Mouse (Mus musculus) cerebral cortex, adult 2 months (tissue): ENCODE results near the gene Gipc1.

Experiments used
- WGBS: fragments of 180-500 bp; shearing (Covaris S2); methylation state at CpG from one replicate; pipeline ENCODE4 v1.1.7; 2018; 5-methylcytosine and 5-hydroxymethylcytosine counted together

The Gipc1 gene

GRCm38 (mm10) chr8:83652030-83652743 is at the start of gene Gipc1:
TSS of gene Gipc1 (plus strand) at chr8:83652677.
- 2% methylated on average over 48 of the region's 50 CpGs for WGBS

DNA sequence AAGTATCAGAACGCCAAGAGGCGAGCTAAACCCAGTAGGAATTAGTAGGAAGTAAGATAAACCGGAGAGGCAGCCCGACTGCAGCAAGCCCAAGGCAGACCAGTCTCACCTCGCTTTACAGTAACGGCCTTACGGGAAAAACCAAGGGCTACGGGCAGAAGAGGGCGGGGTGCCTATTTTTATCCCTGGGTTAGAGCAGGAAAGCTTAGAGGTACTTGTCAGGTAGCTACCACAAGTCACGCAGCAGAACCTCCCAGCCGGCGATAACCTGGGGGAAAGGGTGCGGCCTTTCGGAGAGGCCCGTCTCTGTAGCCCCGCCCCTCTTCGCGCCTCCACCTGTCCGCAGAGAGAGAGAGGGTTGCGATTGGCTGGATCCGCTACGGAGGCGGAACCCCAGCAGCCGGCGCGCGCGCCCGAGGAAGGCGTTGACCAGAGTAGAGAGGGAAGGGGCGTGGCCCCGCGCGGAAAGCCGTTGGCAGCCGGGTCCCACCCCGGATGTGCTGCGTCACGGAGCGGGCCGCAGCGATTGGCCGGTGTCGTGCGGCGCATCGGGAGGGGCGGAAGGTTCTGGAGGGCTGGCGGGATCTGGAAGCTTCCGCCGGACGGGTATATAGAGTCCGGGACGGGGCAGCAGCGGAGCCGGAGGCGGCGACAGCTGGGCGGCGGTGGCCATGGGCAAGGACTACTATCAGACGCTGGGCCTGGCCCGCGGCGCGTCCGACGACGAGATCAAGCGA is 44.6 kb upstream of the Gipc1 start, which contains the start of the genes Tecr and Dnajb1:
Tecr (minus strand) TSS at position 311 of the 737 bp plus-strand sequence.
Dnajb1 (plus strand) TSS at position 533 of the 737 bp plus-strand sequence.
- WGBS = under 1% methylated on average over 69 of the region's 69 CpGs

DNA sequence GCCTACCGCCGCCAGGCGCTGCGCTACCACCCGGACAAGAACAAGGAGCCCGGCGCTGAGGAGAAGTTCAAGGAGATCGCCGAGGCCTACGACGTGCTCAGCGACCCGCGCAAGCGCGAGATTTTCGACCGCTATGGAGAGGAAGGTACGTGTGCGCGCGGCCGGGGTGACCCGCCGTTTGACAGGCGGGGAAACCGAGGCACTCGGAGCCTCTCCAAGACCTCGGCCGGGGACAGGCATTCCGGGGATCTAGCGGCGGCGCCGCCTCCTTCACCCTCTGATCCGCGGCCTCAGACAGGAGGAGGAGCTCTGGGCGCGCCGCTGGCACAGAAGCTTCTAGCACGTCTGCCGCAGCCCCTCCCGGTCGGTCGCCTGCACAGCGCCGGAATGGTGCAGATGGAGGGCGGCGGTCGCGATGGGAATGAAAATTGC is 44.1 kb upstream of the Gipc1 start:
- WGBS = under 1% methylated on average over 51 of the region's 51 CpGs

GRCm38 (mm10) chr8:83609086-83609485 is 43.4 kb upstream of the Gipc1 start:
- 9% methylated on average over 9 of the region's 9 CpGs for WGBS

GRCm38 (mm10) chr8:83609547-83610180 is 42.8 kb upstream of the Gipc1 start:
- WGBS = 91% methylated on average over 10 of the region's 10 CpGs

DNA sequence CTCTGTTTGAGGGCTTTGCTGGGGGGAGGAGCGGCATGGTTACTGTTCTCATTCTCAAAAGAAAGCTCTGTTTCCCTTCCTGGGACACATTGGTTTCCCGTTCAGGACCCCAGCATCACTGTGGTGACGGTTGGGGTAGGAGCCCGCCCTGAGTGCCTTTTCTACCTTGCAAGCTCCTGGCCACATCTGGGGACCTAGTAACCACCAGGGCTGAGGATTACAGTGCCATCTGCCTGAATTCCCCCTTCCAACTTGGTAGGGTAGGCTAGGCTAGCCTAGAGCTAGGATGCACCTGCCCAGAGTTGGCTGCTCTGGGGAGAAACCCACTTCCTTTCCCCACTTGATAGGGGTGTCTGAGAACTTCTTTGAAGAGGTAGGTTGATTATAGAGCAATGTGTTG is 40.6 kb upstream of the Gipc1 start:
- WGBS = 87% methylated on average over 4 of the region's 4 CpGs

- WGBS = 94% methylated on average over 4 of the region's 4 CpGs
These were observed 38.8 kb upstream of the Gipc1 start for GRCm38 (mm10) chr8:83613695-83614094.

GRCm38 (mm10) chr8:83617111-83617510 is 35.4 kb upstream of the Gipc1 start:
- WGBS = 69% methylated on average over 2 of the region's 2 CpGs

DNA sequence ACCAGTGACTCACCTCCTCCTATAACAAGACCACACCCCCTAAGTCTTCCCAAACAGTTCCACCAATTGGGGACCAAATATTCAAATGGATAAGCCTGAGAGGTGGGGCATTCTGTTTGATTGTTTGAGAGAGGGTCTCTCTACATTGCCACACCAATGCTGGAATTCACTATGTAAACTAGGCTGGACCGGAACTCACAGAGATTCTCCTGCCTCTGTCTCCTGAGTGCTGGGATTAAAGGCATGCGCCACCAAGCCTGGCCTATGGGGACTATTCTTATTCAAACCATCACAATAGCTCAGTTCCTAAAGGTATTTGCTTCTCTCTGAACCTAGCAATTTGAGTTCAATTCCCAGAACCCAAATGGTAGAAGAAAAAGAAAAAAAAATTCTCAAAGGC is 33.9 kb upstream of the Gipc1 start:
- WGBS = 100% methylated on average over 2 of the region's 2 CpGs

DNA sequence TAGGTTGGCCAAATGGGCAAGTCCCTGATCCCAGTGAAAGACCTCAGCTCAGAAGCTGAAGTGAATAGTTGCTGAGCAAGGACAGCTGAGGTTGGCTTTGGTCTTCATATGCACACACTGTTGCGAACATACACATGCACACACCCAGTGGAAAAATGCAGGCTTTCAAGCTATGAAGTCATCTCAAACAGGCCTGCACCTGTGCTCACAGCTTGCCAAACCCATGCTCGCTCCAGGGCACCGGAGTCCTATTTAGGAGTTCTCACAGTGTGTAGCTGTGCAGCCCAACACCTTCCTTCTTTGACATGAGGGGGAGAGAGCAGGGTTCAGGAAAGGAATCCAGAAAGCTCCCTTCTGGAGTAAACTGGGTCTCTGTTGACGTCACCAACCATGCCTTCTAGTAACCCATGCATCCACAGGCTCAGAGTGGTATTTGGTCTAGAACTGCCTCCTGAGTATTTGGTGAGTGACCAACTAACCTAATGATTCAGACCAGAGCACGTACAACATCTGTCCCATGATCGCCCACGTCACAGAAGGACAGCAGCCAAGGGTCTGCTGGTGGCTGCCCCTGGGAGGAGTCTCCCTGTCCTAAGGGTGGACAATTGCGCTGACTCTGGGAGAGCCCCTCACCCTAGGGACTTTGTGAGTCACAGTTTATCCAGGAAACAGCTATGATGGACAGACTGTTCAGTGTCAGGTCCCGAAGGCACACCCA is 32.8 kb upstream of the Gipc1 start:
- WGBS = 83% methylated on average over 9 of the region's 9 CpGs

- WGBS = 49% methylated on average over 15 of the region's 15 CpGs
These were observed 30.6 kb upstream of the Gipc1 start for GRCm38 (mm10) chr8:83621691-83622388.

DNA sequence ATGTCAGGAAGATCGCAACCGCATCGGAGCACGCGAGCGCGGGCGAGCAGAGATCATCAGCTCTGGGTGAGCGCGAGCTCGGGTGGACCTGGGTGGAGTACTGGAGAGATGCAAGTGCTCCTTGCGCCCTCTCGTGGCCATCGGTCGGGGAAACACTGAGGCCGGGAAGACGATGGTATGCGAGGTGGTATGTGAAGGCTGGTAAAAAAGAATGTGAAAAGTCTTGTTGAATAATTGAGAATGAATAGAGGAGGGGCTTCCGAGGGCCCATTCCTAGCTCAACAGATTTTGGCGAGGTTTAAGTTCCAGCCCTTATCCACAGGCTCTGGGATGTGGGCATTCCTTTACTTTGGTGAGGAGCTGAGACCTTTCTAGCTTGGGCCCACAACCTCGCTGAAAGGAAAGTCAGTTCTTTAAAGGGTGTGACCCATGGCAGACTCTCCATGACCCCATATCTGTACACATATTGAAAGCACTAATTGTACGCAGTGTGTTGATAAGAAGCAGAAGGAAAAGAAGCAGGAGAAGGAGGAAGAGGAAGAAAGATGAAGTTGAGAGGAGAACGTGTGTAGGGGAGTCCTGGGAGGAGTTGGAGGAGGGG is 30.0 kb upstream of the Gipc1 start:
- WGBS = 10% methylated on average over 23 of the region's 23 CpGs

DNA sequence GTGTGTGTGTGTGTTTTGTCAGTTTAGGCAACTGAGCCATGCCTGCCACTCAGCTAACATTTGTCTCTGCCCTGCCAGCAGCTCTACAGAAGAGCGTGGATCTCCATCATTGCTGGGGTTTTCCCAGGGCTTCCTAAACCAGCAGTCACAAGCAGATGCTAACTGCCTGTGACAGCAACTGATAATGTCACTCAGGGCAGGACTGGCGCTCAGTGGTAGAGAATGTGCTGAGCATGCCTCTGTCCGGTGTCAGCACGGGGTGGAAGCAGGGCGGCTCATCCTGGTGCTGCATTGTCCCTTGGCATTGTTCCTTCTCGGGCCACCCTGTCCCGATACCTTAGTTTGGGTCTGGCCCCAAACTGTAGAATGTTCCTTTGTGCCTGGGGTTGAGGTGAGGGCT is 28.9 kb upstream of the Gipc1 start:
- 90% methylated on average over 7 of the region's 7 CpGs for WGBS

DNA sequence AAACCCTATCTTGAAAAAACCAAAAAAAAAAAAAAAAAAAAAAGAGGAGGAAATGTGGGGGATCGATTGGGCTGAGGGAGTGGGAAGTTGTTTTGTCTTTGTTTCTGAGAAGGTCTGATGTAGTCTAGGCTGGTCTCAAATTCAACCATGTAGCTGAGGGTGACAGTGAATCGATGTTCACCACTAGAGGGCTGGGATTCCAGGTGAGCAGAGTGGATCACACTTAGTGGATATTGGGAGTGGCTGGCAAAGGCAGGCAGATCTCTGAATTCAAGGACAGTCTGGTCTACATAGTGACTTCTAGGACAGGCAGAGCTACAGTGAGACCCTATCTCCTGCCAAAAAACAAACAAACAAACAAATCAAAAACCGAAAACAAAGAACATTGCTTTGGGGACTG is 27.7 kb upstream of the Gipc1 start:
- 39% methylated on average over 3 of the region's 3 CpGs for WGBS

DNA sequence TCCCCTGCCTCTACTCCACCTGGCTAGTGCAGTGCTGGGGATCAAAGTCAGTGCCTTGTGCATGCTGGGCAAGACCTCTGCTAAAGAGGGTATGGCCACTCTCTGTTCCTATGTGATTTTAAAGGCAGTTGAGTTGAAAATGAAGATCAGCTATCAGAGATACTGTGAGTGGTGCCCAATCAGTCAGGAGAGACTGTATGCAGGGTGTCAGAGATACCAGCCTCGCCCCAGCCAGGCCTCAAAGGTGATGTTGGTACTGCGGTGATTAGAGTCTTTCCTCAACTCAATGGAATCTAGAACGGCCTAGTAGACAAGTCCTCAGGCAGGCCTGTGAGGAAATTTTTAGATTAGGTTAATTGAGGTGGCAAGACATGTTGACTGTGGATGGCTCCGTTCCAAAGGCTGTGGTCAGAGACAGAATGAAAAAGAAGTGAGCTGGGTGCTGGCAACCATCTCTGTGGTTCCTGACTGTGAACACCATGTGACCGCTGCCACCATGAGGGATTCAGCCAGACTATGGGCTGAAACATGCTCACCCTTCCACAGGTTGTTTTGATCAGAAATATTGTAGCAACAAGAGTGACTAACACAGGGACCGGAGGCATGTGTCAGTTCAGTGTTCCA is 26.7 kb upstream of the Gipc1 start:
- 89% methylated on average over 6 of the region's 6 CpGs for WGBS

- 87% methylated on average over 7 of the region's 7 CpGs for WGBS
These were observed 20.3 kb upstream of the Gipc1 start for GRCm38 (mm10) chr8:83632083-83632707.

GRCm38 (mm10) chr8:83638856-83639255 is 13.6 kb upstream of the Gipc1 start:
- WGBS = 76% methylated on average over 4 of the region's 4 CpGs

DNA sequence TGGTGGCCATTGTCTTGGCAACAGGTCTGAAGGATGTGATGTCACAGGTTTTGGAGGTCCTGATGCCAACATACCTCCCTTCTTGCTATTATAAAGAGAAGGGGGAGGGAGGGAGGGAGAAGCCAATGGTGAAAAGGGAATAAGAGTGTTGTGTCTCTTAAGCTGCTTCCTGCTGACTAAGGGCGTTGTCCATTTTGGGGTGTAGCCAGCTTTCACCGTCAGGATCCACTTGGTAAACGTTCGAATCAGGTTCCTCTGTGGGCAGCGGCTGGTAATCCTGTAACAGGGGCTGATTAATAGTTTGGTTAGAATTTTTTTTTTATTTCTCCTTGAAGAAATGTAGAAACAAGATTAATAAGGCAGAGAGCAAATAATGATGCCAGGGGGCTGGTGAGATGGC is 12.8 kb upstream of the Gipc1 start:
- 73% methylated on average over 5 of the region's 5 CpGs for WGBS

- 97% methylated on average over 11 of the region's 11 CpGs for WGBS
These were observed 5.0 kb upstream of the Gipc1 start for GRCm38 (mm10) chr8:83647511-83647910.

- 97% methylated on average over 4 of the region's 4 CpGs for WGBS
These were observed 4.4 kb upstream of the Gipc1 start for GRCm38 (mm10) chr8:83648031-83648430.
